Mouse (Mus musculus) E14TG2a.4 (cell line): ENCODE measurements around the gene Eif4a1.

ENCODE experiments used
- CTCF ChIP-seq: conservative IDR thresholded peaks from 2 replicates; pipeline ENCODE4 v1.5.1; 2014; ENCODE audit warnings: low read length
- NANOG ChIP-seq: IDR thresholded peaks from 2 replicates; pipeline ENCODE4 v1.6.1; 2014; ENCODE audit warnings: borderline replicate concordance, low read length, mixed read lengths
- POU5F1 ChIP-seq: IDR thresholded peaks from 2 replicates; pipeline ENCODE4 v1.6.1; 2014; ENCODE audit warnings: low read length, borderline replicate concordance

- TF ChIP-seq NANOG (no peak), CTCF (no peak), POU5F1 (no peak)
These were observed 26.4 kb downstream of the Eif4a1 start for GRCm38 (mm10) chr11:69645860-69646259.
